Mouse (Mus musculus) left cerebral cortex, postnatal 36 days (tissue): ENCODE measurements around the gene Foxm1. TPM values are rescaled to one million over a fixed set of nuclear protein-coding genes. Genes with fewer than 3 reads are reported as not detected.

Experiments used
- DNase-seq, 2 experiments: peaks; one replicate each; pipeline ENCODE4 v3.0.0; 2021 to 2022; ENCODE audit warnings: low spot score in 2 of 2, mixed read lengths in 1 of 2
- intact Hi-C: fragments of 180-260 bp; cut with DNase I; formaldehyde crosslinking; loops from one replicate; pipeline ENCODE4 v1.15.1; 2025
- total RNA-seq, 2 experiments: library from RNA; stranded (reverse); gene quantifications; 2 replicates each; pipeline ENCODE4 v1.2.3; 2021

Foxm1 gene
- total RNA-seq, 2 experiments from 2014 or later: 1.2 TPM

GRCm38 (mm10) chr6:128421036-128421435, 58.3 kb downstream of the Foxm1 start:
- intact Hi-C loops: no loop called here
- no peak for DNase-seq

- intact Hi-C loops: no loop called here
Measured at GRCm38 (mm10) chr6:128421480-128421879, 58.7 kb downstream of the Foxm1 start.

GRCm38 (mm10) chr6:128423496-128424268, 60.9 kb downstream of the Foxm1 start:
- intact Hi-C loops: no loop called here
- DNase-seq: no peak

More at GRCm38 (mm10) chr6:128421480-128421879, 58.7 kb downstream of the Foxm1 start:
- DNase-seq: no peak

GRCm38 (mm10) chr6:128424269-128425019, 61.7 kb downstream of the Foxm1 start, which contains the start of gene Itfg2:
Gene Itfg2 (minus strand): TSS chr6:128424931.
- intact Hi-C loops: no loop called here
- peak; percentile 98 for DNase-seq

DNA sequence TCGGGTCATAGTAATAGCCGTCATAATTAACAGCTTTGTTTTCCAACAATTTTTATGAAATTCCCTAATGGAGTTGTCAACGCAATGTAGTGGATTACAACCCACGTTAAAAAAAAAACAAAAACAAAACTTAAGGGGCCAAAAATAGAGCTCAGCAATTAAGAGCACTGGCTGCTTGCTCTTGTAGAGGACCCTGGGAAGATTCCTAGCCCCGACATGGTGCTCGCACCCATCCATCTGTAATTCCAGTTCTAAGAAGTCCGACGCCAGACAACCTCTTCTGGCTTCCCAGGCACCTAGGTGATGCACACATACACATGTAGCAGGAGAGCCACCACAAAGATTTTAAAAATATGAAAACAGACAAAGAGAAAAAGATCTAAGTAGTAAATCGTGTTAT, 62.3 kb downstream of the Foxm1 start:
- intact Hi-C loops: no loop called here
- no peak for DNase-seq

Other genes with a start within 250 kb of the Foxm1 start
- 10 to 100 TPM; 47.5 to 62.9 TPM for gene Tspan9, start 219.4 kb upstream of the Foxm1 start, total RNA-seq
- 1 to 10 TPM in 1 of 2 experiments, under 1 TPM in 1; 0.39 to 1.2 TPM for gene Tead4, start 62.1 kb upstream of the Foxm1 start, total RNA-seq
- 10 to 100 TPM; 14.3 to 21.9 TPM for gene Tulp3, start 7.1 kb upstream of the Foxm1 start, total RNA-seq
- gene Rhno1, start 56 bp upstream of the Foxm1 start, total RNA-seq: 10 to 100 TPM; 17.8 TPM
- 1 to 10 TPM; 1.1 TPM for gene Tex52, start 12.5 kb downstream of the Foxm1 start, total RNA-seq
- 1 to 10 TPM in 1 of 2 experiments, not detected in 1; 1.0 TPM for gene Gm44596, start 12.5 kb downstream of the Foxm1 start, total RNA-seq
- gene Nrip2, start 36.3 kb downstream of the Foxm1 start, total RNA-seq: 10 to 100 TPM in 1 of 2 experiments, 1 to 10 TPM in 1; 9.4 to 11.9 TPM
- gene Itfg2, start 62.0 kb downstream of the Foxm1 start, total RNA-seq: 10 to 100 TPM; 29.7 to 30.7 TPM
- 100 to 1,000 TPM; 115 to 118 TPM for gene Fkbp4, start 75.7 kb downstream of the Foxm1 start, total RNA-seq
- gene Pzp, start 163.8 kb downstream of the Foxm1 start, total RNA-seq: not detected
- 10 to 100 TPM; 11.5 to 15.1 TPM for gene A2ml1, start 218.6 kb downstream of the Foxm1 start, total RNA-seq